Mouse (Mus musculus): Measurements from ENCODE around the gene Fbxo21. TPM values are rescaled to one million over a fixed set of nuclear protein-coding genes. Genes with fewer than 3 reads are reported as not detected.

The Fbxo21 gene
- total RNA-seq, 2 experiments from 2014 or later: 1.7 to 2.0 TPM

GRCm38 (mm10) chr5:118010872-118011271 lies 34.3 kb downstream of the Fbxo21 start:
- ATAC-seq (replicated peaks; ENCODE audit: low FRiP score, poor library complexity, severe bottlenecking): no peak

- no peak for ATAC-seq (replicated peaks; ENCODE audit: low FRiP score, poor library complexity, severe bottlenecking)
These were observed 35.3 kb downstream of the Fbxo21 start for GRCm38 (mm10) chr5:118011796-118012195.

GRCm38 (mm10) chr5:118015028-118015427 lies 38.5 kb downstream of the Fbxo21 start:
- ATAC-seq (replicated peaks; ENCODE audit: low FRiP score, poor library complexity, severe bottlenecking): no peak

- ATAC-seq (replicated peaks; ENCODE audit: low FRiP score, poor library complexity, severe bottlenecking): no peak
These were observed 39.1 kb downstream of the Fbxo21 start for GRCm38 (mm10) chr5:118015669-118016068.

GRCm38 (mm10) chr5:118017527-118017926 lies 41.0 kb downstream of the Fbxo21 start:
- no peak for ATAC-seq (replicated peaks; ENCODE audit: low FRiP score, poor library complexity, severe bottlenecking)

- ATAC-seq (replicated peaks; ENCODE audit: low FRiP score, poor library complexity, severe bottlenecking): no peak
These were observed 43.4 kb downstream of the Fbxo21 start for GRCm38 (mm10) chr5:118019905-118020304.

GRCm38 (mm10) chr5:118023053-118023452 lies 46.5 kb downstream of the Fbxo21 start:
- no peak for ATAC-seq (replicated peaks; ENCODE audit: low FRiP score, poor library complexity, severe bottlenecking)

GRCm38 (mm10) chr5:118025880-118026279 lies 49.4 kb downstream of the Fbxo21 start:
- ATAC-seq (replicated peaks; ENCODE audit: low FRiP score, poor library complexity, severe bottlenecking): no peak

GRCm38 (mm10) chr5:118026343-118026742 lies 49.8 kb downstream of the Fbxo21 start:
- no peak for ATAC-seq (replicated peaks; ENCODE audit: low FRiP score, poor library complexity, severe bottlenecking)

- ATAC-seq (replicated peaks; ENCODE audit: low FRiP score, poor library complexity, severe bottlenecking): no peak
These were observed 50.7 kb downstream of the Fbxo21 start for GRCm38 (mm10) chr5:118027101-118027697.

GRCm38 (mm10) chr5:118027698-118028190 lies 51.2 kb downstream of the Fbxo21 start, which contains the start of gene Tesc:
Gene Tesc (plus strand): TSS chr5:118027743.
- ATAC-seq (replicated peaks; ENCODE audit: low FRiP score, poor library complexity, severe bottlenecking): no peak

- no peak for ATAC-seq (replicated peaks; ENCODE audit: low FRiP score, poor library complexity, severe bottlenecking)
These were observed 51.9 kb downstream of the Fbxo21 start for GRCm38 (mm10) chr5:118028191-118029034.

- ATAC-seq (replicated peaks; ENCODE audit: low FRiP score, poor library complexity, severe bottlenecking): no peak
These were observed 52.5 kb downstream of the Fbxo21 start for GRCm38 (mm10) chr5:118029035-118029408.

- no peak for ATAC-seq (replicated peaks; ENCODE audit: low FRiP score, poor library complexity, severe bottlenecking)
These were observed 52.9 kb downstream of the Fbxo21 start for GRCm38 (mm10) chr5:118029420-118029819.

GRCm38 (mm10) chr5:118030022-118030675 lies 53.6 kb downstream of the Fbxo21 start:
- ATAC-seq (replicated peaks; ENCODE audit: low FRiP score, poor library complexity, severe bottlenecking): no peak

- ATAC-seq (replicated peaks; ENCODE audit: low FRiP score, poor library complexity, severe bottlenecking): no peak
These were observed 54.5 kb downstream of the Fbxo21 start for GRCm38 (mm10) chr5:118031059-118031458.

GRCm38 (mm10) chr5:118031508-118031907 lies 55.0 kb downstream of the Fbxo21 start:
- ATAC-seq (replicated peaks; ENCODE audit: low FRiP score, poor library complexity, severe bottlenecking): no peak

GRCm38 (mm10) chr5:118033328-118033727 lies 56.8 kb downstream of the Fbxo21 start:
- ATAC-seq (replicated peaks; ENCODE audit: low FRiP score, poor library complexity, severe bottlenecking): no peak

GRCm38 (mm10) chr5:118033740-118034139 lies 57.2 kb downstream of the Fbxo21 start:
- no peak for ATAC-seq (replicated peaks; ENCODE audit: low FRiP score, poor library complexity, severe bottlenecking)

GRCm38 (mm10) chr5:118034632-118035031 lies 58.1 kb downstream of the Fbxo21 start:
- no peak for ATAC-seq (replicated peaks; ENCODE audit: low FRiP score, poor library complexity, severe bottlenecking)

- no peak for ATAC-seq (replicated peaks; ENCODE audit: low FRiP score, poor library complexity, severe bottlenecking)
These were observed 59.3 kb downstream of the Fbxo21 start for GRCm38 (mm10) chr5:118035786-118036185.

Data from erythroblast, adult 5-6 weeks (primary cell).